Mouse (Mus musculus): ENCODE measurements around the gene Sct. TPM values are rescaled to one million over a fixed set of nuclear protein-coding genes. Genes with fewer than 3 reads are reported as not detected.
A peak's percentile ranks its signal among the peaks of the same experiment; 100 is the strongest.
"Not testable (repeated sequence)": the region's sequence is repeated elsewhere in the genome, so short reads cannot be mapped to it uniquely, and the experiment has no call there.

Gene Sct
- polyA plus RNA-seq, 1 experiment from 2014 or later = 3.9 TPM

GRCm38 (mm10) chr7:141261480-141261879 is 17.5 kb downstream of the Sct start:
- no peaks in the 10 kb centered on the region for H3K4me1 ChIP-seq (ENCODE audit: control insufficient read depth, insufficient read depth, low read length)
- H3K4me2 ChIP-seq (ENCODE audit: low read depth, low read length) = no peak overlapping the region
- no peak for ATAC-seq (ENCODE audit: low read depth)
- no peak overlapping the region for H3K9ac ChIP-seq (replicated peaks; ENCODE audit: low read depth, low read length)
- H3K9me3 ChIP-seq (ENCODE audit: control insufficient read depth, low read length) = no peaks in the 10 kb centered on the region
- no peaks in the 10 kb centered on the region for H3K27me3 ChIP-seq (ENCODE audit: control insufficient read depth, insufficient read depth, low read length)
- WGBS = 94% methylated on average over 3 of the region's 3 CpGs
- no peak overlapping the region for H3K4me3 ChIP-seq (ENCODE audit: low read depth, low read length)
- H3K36me3 ChIP-seq (ENCODE audit: control insufficient read depth, insufficient read depth, low read length) = peaks cover 74% of the 10 kb centered on the region
- no peak overlapping the region for H3K27ac ChIP-seq (ENCODE audit: low read depth, low read length)

GRCm38 (mm10) chr7:141256159-141256558 is 22.8 kb downstream of the Sct start:
- WGBS = 94% methylated on average over 10 of the region's 10 CpGs
- no peak for ATAC-seq (ENCODE audit: low read depth)

GRCm38 (mm10) chr7:141250486-141250885 is 28.4 kb downstream of the Sct start:
- not testable (repeated sequence) for H3K4me1 ChIP-seq (ENCODE audit: control insufficient read depth, insufficient read depth, low read length); H3K27ac ChIP-seq (ENCODE audit: low read depth, low read length); H3K9me3 ChIP-seq (ENCODE audit: control insufficient read depth, low read length); H3K4me3 ChIP-seq (ENCODE audit: low read depth, low read length); ATAC-seq (ENCODE audit: low read depth); H3K4me2 ChIP-seq (ENCODE audit: low read depth, low read length); H3K9ac ChIP-seq (replicated peaks; ENCODE audit: low read depth, low read length); H3K27me3 ChIP-seq (ENCODE audit: control insufficient read depth, insufficient read depth, low read length)
- WGBS = 91% methylated on average over 4 of the region's 4 CpGs
- peaks cover 36% of the 10 kb centered on the region for H3K36me3 ChIP-seq (ENCODE audit: control insufficient read depth, insufficient read depth, low read length)

More at GRCm38 (mm10) chr7:141256159-141256558, 22.8 kb downstream of the Sct start:
- no peak overlapping the region for H3K4me2 ChIP-seq (ENCODE audit: low read depth, low read length)
- no peak overlapping the region for H3K4me3 ChIP-seq (ENCODE audit: low read depth, low read length)
- H3K4me1 ChIP-seq (ENCODE audit: control insufficient read depth, insufficient read depth, low read length) = no peaks in the 10 kb centered on the region
- no peaks in the 10 kb centered on the region for H3K27me3 ChIP-seq (ENCODE audit: control insufficient read depth, insufficient read depth, low read length)
- peaks cover 70% of the 10 kb centered on the region for H3K36me3 ChIP-seq (ENCODE audit: control insufficient read depth, insufficient read depth, low read length)
- H3K9ac ChIP-seq (replicated peaks; ENCODE audit: low read depth, low read length) = no peak overlapping the region
- H3K9me3 ChIP-seq (ENCODE audit: control insufficient read depth, low read length) = no peaks in the 10 kb centered on the region
- H3K27ac ChIP-seq (ENCODE audit: low read depth, low read length) = no peak overlapping the region

GRCm38 (mm10) chr7:141231551-141231950 is 47.4 kb downstream of the Sct start:
- Histone ChIP-seq H3K4me1 (ENCODE audit: control insufficient read depth, insufficient read depth, low read length) (peaks cover 15% of the 10 kb centered on the region), H3K27ac (ENCODE audit: low read depth, low read length) (no peak overlapping the region), H3K4me3 (ENCODE audit: low read depth, low read length) (no peak overlapping the region), H3K27me3 (ENCODE audit: control insufficient read depth, insufficient read depth, low read length) (peaks cover 5% of the 10 kb centered on the region; the same call in 1 of the 2 replicates), H3K36me3 (ENCODE audit: control insufficient read depth, insufficient read depth, low read length) (peaks cover 39% of the 10 kb centered on the region), H3K4me2 (ENCODE audit: low read depth, low read length) (no peak overlapping the region), H3K9me3 (ENCODE audit: control insufficient read depth, low read length) (no peaks in the 10 kb centered on the region), H3K9ac (replicated peaks; ENCODE audit: low read depth, low read length) (no peak overlapping the region)
- WGBS = 92% methylated on average over 10 of the region's 10 CpGs
- no peak for ATAC-seq (ENCODE audit: low read depth)

GRCm38 (mm10) chr7:141231111-141231510 is 47.8 kb downstream of the Sct start:
- Histone ChIP-seq H3K36me3 (ENCODE audit: control insufficient read depth, insufficient read depth, low read length) (peaks cover 36% of the 10 kb centered on the region), H3K4me1 (ENCODE audit: control insufficient read depth, insufficient read depth, low read length) (peaks cover 15% of the 10 kb centered on the region), H3K9ac (replicated peaks; ENCODE audit: low read depth, low read length) (no peak overlapping the region), H3K9me3 (ENCODE audit: control insufficient read depth, low read length) (no peaks in the 10 kb centered on the region), H3K4me2 (ENCODE audit: low read depth, low read length) (no peak overlapping the region), H3K4me3 (ENCODE audit: low read depth, low read length) (no peak overlapping the region), H3K27me3 (ENCODE audit: control insufficient read depth, insufficient read depth, low read length) (peaks cover 5% of the 10 kb centered on the region; the same call in 1 of the 2 replicates), H3K27ac (ENCODE audit: low read depth, low read length) (no peak overlapping the region)
- ATAC-seq (ENCODE audit: low read depth) = no peak
- 94% methylated on average over 3 of the region's 3 CpGs for whole genome bisulfite sequencing

GRCm38 (mm10) chr7:141230570-141230969 is 48.4 kb downstream of the Sct start:
- no peak overlapping the region for H3K4me3 ChIP-seq (ENCODE audit: low read depth, low read length)
- 97% methylated on average over 4 of the region's 4 CpGs for WGBS
- H3K4me1 ChIP-seq (ENCODE audit: control insufficient read depth, insufficient read depth, low read length) = peaks cover 15% of the 10 kb centered on the region
- H3K27me3 ChIP-seq (ENCODE audit: control insufficient read depth, insufficient read depth, low read length) = peaks cover 5% of the 10 kb centered on the region; the same call in 1 of the 2 replicates
- peaks cover 33% of the 10 kb centered on the region for H3K36me3 ChIP-seq (ENCODE audit: control insufficient read depth, insufficient read depth, low read length)
- ATAC-seq (ENCODE audit: low read depth) = no peak
- H3K9ac ChIP-seq (replicated peaks; ENCODE audit: low read depth, low read length) = no peak overlapping the region
- H3K9me3 ChIP-seq (ENCODE audit: control insufficient read depth, low read length) = no peaks in the 10 kb centered on the region
- H3K27ac ChIP-seq (ENCODE audit: low read depth, low read length) = no peak overlapping the region
- no peak overlapping the region for H3K4me2 ChIP-seq (ENCODE audit: low read depth, low read length)

GRCm38 (mm10) chr7:141229702-141230101 is 49.2 kb downstream of the Sct start:
- peak overlapping the region; percentile 93 for H3K9ac ChIP-seq (replicated peaks; ENCODE audit: low read depth, low read length)
- whole genome bisulfite sequencing = 67% methylated on average over 6 of the region's 6 CpGs
- peaks cover 5% of the 10 kb centered on the region; the same call in 1 of the 2 replicates for H3K27me3 ChIP-seq (ENCODE audit: control insufficient read depth, insufficient read depth, low read length)
- H3K4me3 ChIP-seq (ENCODE audit: low read depth, low read length) = peak overlapping the region; percentile 99
- no peak for ATAC-seq (ENCODE audit: low read depth)
- no peak overlapping the region for H3K27ac ChIP-seq (ENCODE audit: low read depth, low read length)
- peaks cover 25% of the 10 kb centered on the region for H3K36me3 ChIP-seq (ENCODE audit: control insufficient read depth, insufficient read depth, low read length)
- H3K9me3 ChIP-seq (ENCODE audit: control insufficient read depth, low read length) = no peaks in the 10 kb centered on the region
- peaks cover 15% of the 10 kb centered on the region for H3K4me1 ChIP-seq (ENCODE audit: control insufficient read depth, insufficient read depth, low read length)
- peak overlapping the region; percentile 94 for H3K4me2 ChIP-seq (ENCODE audit: low read depth, low read length)

Other genes with a start within 250 kb of the Sct start
- 34.8 and 36.6 TPM in 2 replicates for gene B4galnt4, start 218.0 kb downstream of the Sct start, polyA plus RNA-seq (2014; fragmentation: Nextera tagmentation; extraction: Ambion mirVana)
- gene Pkp3, start 200.9 kb downstream of the Sct start, polyA plus RNA-seq (2014; fragmentation: Nextera tagmentation; extraction: Ambion mirVana) = not detected in 2 replicates
- gene Sigirr, start 178.6 kb downstream of the Sct start, polyA plus RNA-seq (2014; fragmentation: Nextera tagmentation; extraction: Ambion mirVana) = 1.2 and 2.2 TPM in 2 replicates
- 0.14 and 0.63 TPM in 2 replicates for gene Ano9, start 161.3 kb downstream of the Sct start, polyA plus RNA-seq (2014; fragmentation: Nextera tagmentation; extraction: Ambion mirVana)
- 71.7 and 80.8 TPM in 2 replicates for gene Ptdss2, start 156.8 kb downstream of the Sct start, polyA plus RNA-seq (2014; fragmentation: Nextera tagmentation; extraction: Ambion mirVana)
- gene Rnh1, start 106.3 kb downstream of the Sct start, polyA plus RNA-seq (2014; fragmentation: Nextera tagmentation; extraction: Ambion mirVana) = 45.3 and 54.3 TPM in 2 replicates
- 152 and 166 TPM in 2 replicates for gene Hras, start 85.1 kb downstream of the Sct start, polyA plus RNA-seq (2014; fragmentation: Nextera tagmentation; extraction: Ambion mirVana)
- gene Lrrc56, start 85.0 kb downstream of the Sct start, polyA plus RNA-seq (2014; fragmentation: Nextera tagmentation; extraction: Ambion mirVana) = 4.4 and 6.7 TPM in 2 replicates
- gene Lmntd2, start 65.1 kb downstream of the Sct start, polyA plus RNA-seq (2014; fragmentation: Nextera tagmentation; extraction: Ambion mirVana) = 0.21 and 0.45 TPM in 2 replicates
- gene Rassf7, start 63.3 kb downstream of the Sct start, polyA plus RNA-seq (2014; fragmentation: Nextera tagmentation; extraction: Ambion mirVana) = 24.8 and 25.3 TPM in 2 replicates
- gene Phrf1, start 50.3 kb downstream of the Sct start, polyA plus RNA-seq (2014; fragmentation: Nextera tagmentation; extraction: Ambion mirVana) = 59.5 and 72.3 TPM in 2 replicates
- gene Irf7, start 12.7 kb downstream of the Sct start, polyA plus RNA-seq (2014; fragmentation: Nextera tagmentation; extraction: Ambion mirVana) = 0.57 and 0.66 TPM in 2 replicates
- not detected in 2 replicates for gene Cdhr5, start 2.3 kb downstream of the Sct start, polyA plus RNA-seq (2014; fragmentation: Nextera tagmentation; extraction: Ambion mirVana)
- 0.73 and 0.90 TPM in 2 replicates for gene Drd4, start 12.9 kb upstream of the Sct start, polyA plus RNA-seq (2014; fragmentation: Nextera tagmentation; extraction: Ambion mirVana)
- gene Deaf1, start 48.6 kb upstream of the Sct start, polyA plus RNA-seq (2014; fragmentation: Nextera tagmentation; extraction: Ambion mirVana) = 186 and 228 TPM in 2 replicates
- gene Tmem80, start 48.6 kb upstream of the Sct start, polyA plus RNA-seq (2014; fragmentation: Nextera tagmentation; extraction: Ambion mirVana) = 36.7 and 40.2 TPM in 2 replicates
- gene Eps8l2, start 59.7 kb upstream of the Sct start, polyA plus RNA-seq (2014; fragmentation: Nextera tagmentation; extraction: Ambion mirVana) = 0.33 and 0.51 TPM in 2 replicates
- gene Taldo1, start 113.1 kb upstream of the Sct start, polyA plus RNA-seq (2014; fragmentation: Nextera tagmentation; extraction: Ambion mirVana) = 265 and 311 TPM in 2 replicates
- gene Gatd1, start 135.0 kb upstream of the Sct start, polyA plus RNA-seq (2014; fragmentation: Nextera tagmentation; extraction: Ambion mirVana) = 42.7 and 44.8 TPM in 2 replicates
- 51.6 and 70.7 TPM in 2 replicates for gene Cend1, start 150.4 kb upstream of the Sct start, polyA plus RNA-seq (2014; fragmentation: Nextera tagmentation; extraction: Ambion mirVana)
- 66.9 and 80.4 TPM in 2 replicates for gene Slc25a22, start 158.8 kb upstream of the Sct start, polyA plus RNA-seq (2014; fragmentation: Nextera tagmentation; extraction: Ambion mirVana)
- 2.0 and 2.5 TPM in 2 replicates for gene Pidd1, start 164.9 kb upstream of the Sct start, polyA plus RNA-seq (2014; fragmentation: Nextera tagmentation; extraction: Ambion mirVana)
- 654 and 691 TPM in 2 replicates for gene Rplp2, start 168.2 kb upstream of the Sct start, polyA plus RNA-seq (2014; fragmentation: Nextera tagmentation; extraction: Ambion mirVana)
- gene Pnpla2, start 176.1 kb upstream of the Sct start, polyA plus RNA-seq (2014; fragmentation: Nextera tagmentation; extraction: Ambion mirVana) = 14.0 and 14.7 TPM in 2 replicates
- 3.6 and 6.6 TPM in 2 replicates for gene Cracr2b, start 182.0 kb upstream of the Sct start, polyA plus RNA-seq (2014; fragmentation: Nextera tagmentation; extraction: Ambion mirVana)
- 43.3 and 49.6 TPM in 2 replicates for gene Cd151, start 188.3 kb upstream of the Sct start, polyA plus RNA-seq (2014; fragmentation: Nextera tagmentation; extraction: Ambion mirVana)
- gene Polr2l, start 196.0 kb upstream of the Sct start, polyA plus RNA-seq (2014; fragmentation: Nextera tagmentation; extraction: Ambion mirVana) = 74.0 and 87.3 TPM in 2 replicates
- gene Tspan4, start 196.1 kb upstream of the Sct start, polyA plus RNA-seq (2014; fragmentation: Nextera tagmentation; extraction: Ambion mirVana) = 55.7 and 63.3 TPM in 2 replicates

Measured in neural tube, embryonic 14.5 days (tissue).